Mouse (Mus musculus): ENCODE data around the gene Tex19.2.
"Not testable (repeated sequence)": the region's sequence is repeated elsewhere in the genome, so short reads cannot be mapped to it uniquely, and the experiment has no call there.

The Tex19.2 gene

DNA sequence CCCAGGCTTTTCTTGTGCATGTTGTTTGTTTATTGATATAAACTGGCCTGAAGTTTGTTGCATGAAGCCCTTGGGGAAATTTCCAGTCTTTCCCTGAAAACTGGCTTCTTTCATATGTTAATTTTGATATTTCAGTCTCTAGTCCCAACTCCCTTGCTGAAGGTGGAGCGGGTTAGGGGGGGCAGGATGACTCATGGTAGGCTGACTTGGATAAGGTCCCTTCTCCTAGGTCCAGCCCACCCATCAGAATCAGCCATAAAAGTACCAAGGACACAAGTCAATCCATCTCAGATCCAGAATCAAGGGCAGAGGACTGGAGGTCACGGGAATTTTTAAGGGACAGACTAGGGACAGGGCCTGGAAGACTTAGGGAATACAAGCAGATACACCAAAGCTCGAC, 7.4 kb downstream of the Tex19.2 start:
- DNase-seq (ENCODE audit: low read depth, low spot score) = no peak

GRCm38 (mm10) chr11:121109986-121110385, 8.5 kb downstream of the Tex19.2 start:
- peak; percentile 40 for DNase-seq (ENCODE audit: low read depth, low spot score)

DNA sequence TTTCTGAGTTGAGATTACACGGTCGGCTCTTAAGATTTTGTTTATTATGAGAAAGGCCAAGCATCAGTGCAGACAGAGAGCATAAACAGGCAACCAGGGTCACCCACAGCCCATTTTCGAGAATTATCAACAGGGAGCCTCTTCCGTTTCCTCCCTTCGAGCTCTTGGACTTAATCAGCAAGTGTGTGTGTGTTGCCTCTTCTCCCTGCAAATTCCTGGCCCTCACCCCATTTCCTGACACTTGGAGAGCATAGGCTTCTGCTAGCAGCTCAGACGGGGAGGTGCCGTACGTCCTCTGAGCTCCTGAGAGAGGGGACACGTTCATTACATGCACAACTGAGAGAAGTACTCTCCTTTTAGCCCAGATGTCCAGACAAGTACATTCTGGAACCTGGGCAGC, 10.4 kb downstream of the Tex19.2 start:
- DNase-seq (ENCODE audit: low read depth, low spot score) = no peak

DNA sequence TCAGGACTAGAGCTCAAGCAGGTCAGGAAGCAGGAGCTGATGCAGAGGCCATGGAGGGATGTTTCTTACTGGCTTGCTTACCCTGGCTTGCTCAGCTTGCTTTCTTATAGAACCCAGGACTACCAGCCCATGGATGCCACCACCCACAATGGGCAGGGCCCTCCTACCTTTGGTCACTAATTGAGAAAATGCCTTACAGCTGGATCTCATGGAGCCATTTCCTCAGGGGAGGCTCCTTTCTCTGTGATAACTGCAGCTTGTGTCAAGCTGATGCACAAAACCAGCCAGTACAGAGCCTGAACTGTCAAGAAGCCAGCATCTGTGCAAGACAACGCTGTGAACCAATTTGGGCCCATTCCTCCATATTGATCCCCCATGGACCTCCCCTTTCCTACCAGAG, 11.2 kb downstream of the Tex19.2 start:
- not testable (repeated sequence) for DNase-seq (ENCODE audit: low read depth, low spot score)

GRCm38 (mm10) chr11:121101124-121101805, 17.2 kb downstream of the Tex19.2 start:
- no peak for DNase-seq (ENCODE audit: low read depth, low spot score)

DNA sequence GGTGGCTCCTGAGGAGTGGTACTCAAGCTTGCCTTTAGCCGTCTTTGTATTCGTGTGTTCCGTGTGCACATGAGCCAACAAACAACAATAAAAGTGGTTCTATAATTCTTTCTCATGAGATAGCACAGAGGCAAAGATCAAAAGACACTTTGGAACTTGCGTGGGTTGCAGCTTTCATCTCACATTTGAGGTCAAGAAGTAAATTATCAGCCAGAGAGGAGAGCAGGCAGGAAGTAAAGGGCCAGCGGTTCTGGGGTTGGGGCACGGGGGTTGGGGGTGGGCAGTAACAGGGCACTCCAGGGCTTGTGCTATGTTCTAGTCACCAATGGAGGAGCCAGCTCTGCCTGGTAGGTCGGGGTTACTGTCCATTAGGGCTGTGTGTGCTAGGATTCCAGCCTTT, 17.8 kb downstream of the Tex19.2 start:
- DNase-seq (ENCODE audit: low read depth, low spot score) = no peak

GRCm38 (mm10) chr11:121099762-121100161, 18.7 kb downstream of the Tex19.2 start:
- DNase-seq (ENCODE audit: low read depth, low spot score) = no peak

- no peak for DNase-seq (ENCODE audit: low read depth, low spot score)
Measured at GRCm38 (mm10) chr11:121092606-121093585, 25.6 kb downstream of the Tex19.2 start.

GRCm38 (mm10) chr11:121090943-121091342, 27.5 kb downstream of the Tex19.2 start:
- DNase-seq (ENCODE audit: low read depth, low spot score) = no peak

- no peak for DNase-seq (ENCODE audit: low read depth, low spot score)
Measured at GRCm38 (mm10) chr11:121089756-121090546, 28.5 kb downstream of the Tex19.2 start.

GRCm38 (mm10) chr11:121088997-121089396, 29.5 kb downstream of the Tex19.2 start:
- DNase-seq (ENCODE audit: low read depth, low spot score) = no peak

DNA sequence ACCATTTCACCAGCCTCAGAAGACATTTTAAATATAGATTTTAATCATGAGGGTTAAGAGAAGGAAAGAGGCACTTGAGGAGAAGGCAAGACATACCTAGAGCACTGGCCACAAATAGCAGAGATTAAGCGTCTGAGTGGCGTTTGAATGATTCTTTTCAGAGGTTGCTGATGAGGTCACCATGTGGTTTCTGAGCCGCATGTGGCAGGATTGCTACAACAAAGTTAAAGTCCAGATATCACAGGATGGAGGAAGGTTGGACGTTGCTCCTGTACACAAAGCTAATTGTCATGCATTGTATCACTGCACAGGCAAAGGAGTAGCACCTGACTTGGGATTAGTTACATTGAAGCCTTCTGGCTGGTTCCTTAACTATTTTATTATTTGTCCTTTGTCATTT, 32.2 kb downstream of the Tex19.2 start:
- DNase-seq (ENCODE audit: low read depth, low spot score) = no peak

GRCm38 (mm10) chr11:121085181-121085580, 33.3 kb downstream of the Tex19.2 start:
- no peak for DNase-seq (ENCODE audit: low read depth, low spot score)

GRCm38 (mm10) chr11:121082857-121083500, 35.5 kb downstream of the Tex19.2 start:
- DNase-seq (ENCODE audit: low read depth, low spot score) = no peak

- no peak for DNase-seq (ENCODE audit: low read depth, low spot score)
Measured at GRCm38 (mm10) chr11:121082250-121082649, 36.2 kb downstream of the Tex19.2 start.

- DNase-seq (ENCODE audit: low read depth, low spot score) = no peak
Measured at GRCm38 (mm10) chr11:121081120-121081519, 37.4 kb downstream of the Tex19.2 start, which contains the start of gene Sectm1a. Gene Sectm1a (minus strand): TSS chr11:121081220.

DNA sequence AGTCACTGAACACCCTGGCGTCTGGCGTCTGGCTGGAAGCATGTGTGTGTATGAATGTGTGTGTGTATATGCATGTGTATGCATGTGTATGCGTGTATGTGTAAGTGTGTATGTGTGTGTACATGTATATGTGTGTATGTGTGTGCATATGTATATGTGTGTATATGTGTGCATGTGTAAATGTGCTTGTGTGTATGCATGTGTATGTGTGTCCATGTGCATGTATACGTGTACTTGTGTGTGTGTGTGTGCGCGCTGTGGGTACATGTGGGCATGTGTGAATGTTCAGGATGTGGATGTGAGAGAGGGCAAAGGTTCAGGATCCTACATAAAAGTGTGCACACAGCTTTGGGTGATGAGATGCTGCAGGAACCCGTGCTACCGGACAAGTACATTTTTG, 38.1 kb downstream of the Tex19.2 start:
- no peak for DNase-seq (ENCODE audit: low read depth, low spot score)

GRCm38 (mm10) chr11:121075655-121076054, 42.8 kb downstream of the Tex19.2 start:
- no peak for DNase-seq (ENCODE audit: low read depth, low spot score)

DNA sequence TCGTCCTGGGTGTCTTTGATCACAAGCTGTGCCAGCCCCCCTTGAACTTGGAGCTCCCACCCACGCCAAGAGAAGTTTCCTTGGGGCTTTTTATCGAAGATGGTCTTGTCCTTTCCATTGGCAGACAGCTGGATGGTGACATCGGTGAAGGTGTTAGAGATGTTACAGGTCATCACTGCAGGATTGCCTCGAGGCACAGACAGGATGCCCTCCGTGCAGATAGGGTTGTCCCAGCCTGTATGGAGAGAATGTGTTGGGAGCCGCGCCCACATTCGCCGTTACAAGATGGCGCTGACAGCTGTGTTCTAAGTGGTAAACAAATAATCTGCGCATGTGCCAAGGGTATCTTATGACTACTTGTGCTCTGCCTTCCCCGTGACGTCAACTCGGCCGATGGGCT, 48.8 kb downstream of the Tex19.2 start:
- DNase-seq (ENCODE audit: low read depth, low spot score) = not testable (repeated sequence)

DNA sequence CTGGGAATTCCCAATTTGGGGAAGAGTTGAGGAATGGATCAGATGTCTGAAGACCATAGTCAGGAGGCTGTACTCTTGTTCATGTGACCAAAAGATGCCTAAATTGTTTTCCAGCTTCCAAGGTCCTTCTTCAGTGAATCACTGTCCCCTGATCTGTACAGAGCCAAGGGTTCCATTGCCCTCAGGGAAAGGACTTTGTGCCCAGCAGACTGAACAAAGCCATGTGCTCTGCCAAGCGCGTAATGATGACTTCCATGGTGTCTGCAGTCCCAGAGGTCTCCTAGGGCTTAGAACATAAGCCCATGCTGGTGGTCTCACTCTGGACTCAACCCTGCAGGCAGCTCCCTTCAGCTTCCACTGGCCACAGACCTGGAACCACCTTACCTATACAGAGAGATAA, 50.6 kb downstream of the Tex19.2 start:
- DNase-seq (ENCODE audit: low read depth, low spot score) = no peak
